Mouse (Mus musculus) T-helper 2 cell (primary cell): Measurements from ENCODE around the gene Cenpi.

Source experiments
- in situ Hi-C: fragments of 300-600 bp; cut with MboI, MseI; formaldehyde crosslinking; loops from one replicate; pipeline ENCODE4 v1.15.1; 2025; ENCODE audit warnings: high pct_unique_total_duplicates

Gene Cenpi

GRCm38 (mm10) chrX:134362156-134362555 lies 54.3 kb downstream of the Cenpi start:
- in situ Hi-C loops = no loop called here

GRCm38 (mm10) chrX:134365421-134365820 lies 57.5 kb downstream of the Cenpi start:
- in situ Hi-C loops = no loop called here

GRCm38 (mm10) chrX:134366547-134366946 lies 58.7 kb downstream of the Cenpi start:
- in situ Hi-C loops = no loop called here

GRCm38 (mm10) chrX:134371279-134371678 lies 63.4 kb downstream of the Cenpi start:
- in situ Hi-C loops = loop anchor here (10.0 kb wide), 1 partner anchor 1884 kb away; no protein-coding TSS in a partner anchor

- in situ Hi-C loops = loop anchor here (10.0 kb wide), 1 partner anchor 1881 kb away; no protein-coding TSS in a partner anchor
These were observed 66.3 kb downstream of the Cenpi start for GRCm38 (mm10) chrX:134374190-134374589.

- in situ Hi-C loops = no loop called here
These were observed 77.0 kb downstream of the Cenpi start for GRCm38 (mm10) chrX:134384896-134385295.

- in situ Hi-C loops = no loop called here
These were observed 91.1 kb downstream of the Cenpi start for GRCm38 (mm10) chrX:134398972-134399371.

- in situ Hi-C loops = no loop called here
These were observed 96.1 kb downstream of the Cenpi start, which contains the start of gene Drp2 for GRCm38 (mm10) chrX:134403863-134404583. TSS of gene Drp2 (plus strand) at chrX:134404551.

- in situ Hi-C loops = no loop called here
These were observed 96.7 kb downstream of the Cenpi start for GRCm38 (mm10) chrX:134404584-134404955.

- in situ Hi-C loops = no loop called here
These were observed 101.5 kb downstream of the Cenpi start for GRCm38 (mm10) chrX:134409354-134409900.

- in situ Hi-C loops = no loop called here
These were observed 104.2 kb downstream of the Cenpi start for GRCm38 (mm10) chrX:134412096-134412495.
